Mouse (Mus musculus) CH12.LX (cell line): ENCODE results near the gene Cpne8. TPM values are rescaled to one million over a fixed set of nuclear protein-coding genes. Genes with fewer than 3 reads are reported as not detected.
"Not testable (repeated sequence)": the region's sequence is repeated elsewhere in the genome, so short reads cannot be mapped to it uniquely, and the experiment has no call there.

Experiments used
- DNase-seq: peaks from one replicate; pipeline ENCODE4 v3.0.0-alpha.2; 2013; ENCODE audit errors: extremely low read depth
- H3K27ac ChIP-seq: 2 replicates; pipeline ENCODE4 v1.5.1; 2012; ENCODE audit warnings: low read depth, mild to moderate bottlenecking, control low read depth, moderate library complexity; ENCODE audit not compliant: insufficient read depth
- H3K27me3 ChIP-seq: replicated peaks from 2 replicates; pipeline ENCODE3; 2012; ENCODE audit warnings: inconsistent platforms
- H3K36me3 ChIP-seq, 2 experiments: replicated peaks in 1 of 2; 2 replicates each; pipeline versions ENCODE3 to v1.6.1; 2012; ENCODE audit warnings: inconsistent platforms in 1 of 2, low read length in 1 of 2, mild to moderate bottlenecking in 1 of 2, mixed read lengths in 1 of 2, moderate library complexity in 1 of 2; ENCODE audit not compliant: control insufficient read depth in 1 of 2, insufficient read depth in 1 of 2
- H3K4me1 ChIP-seq, 2 experiments: 2 replicates each; pipeline ENCODE4 v1.6.1; 2012; ENCODE audit warnings: inconsistent platforms in 1 of 2, moderate library complexity in 1 of 2; ENCODE audit not compliant: insufficient read depth in 2 of 2, control insufficient read depth in 1 of 2
- H3K4me2 ChIP-seq: 2 replicates; pipeline ENCODE4 v1.6.1; 2012; ENCODE audit warnings: low read depth, mild to moderate bottlenecking, control low read depth; ENCODE audit not compliant: poor library complexity, insufficient read depth, severe bottlenecking
- H3K4me3 ChIP-seq, 3 experiments: fragments of 150-350 bp in 1 of 3; sonication (generic) in 1 of 3; replicated peaks in 1 of 3; 2 replicates each; pipeline versions ENCODE3 to v1.5.1; 2011 to 2012; ENCODE audit warnings: low read depth in 2 of 3, low read length in 2 of 3, mild to moderate bottlenecking in 2 of 3, moderate library complexity in 2 of 3, control low read depth in 1 of 3, improper control_type of control experiment in 1 of 3, inconsistent platforms in 1 of 3, mixed read lengths in 1 of 3; ENCODE audit not compliant: poor library complexity in 1 of 3
- H3K79me2 ChIP-seq: replicated peaks from 2 replicates; pipeline ENCODE4 v1.6.1; 2012; ENCODE audit warnings: mild to moderate bottlenecking, moderate library complexity; ENCODE audit not compliant: control insufficient read depth, poor library complexity, insufficient read depth, severe bottlenecking; ENCODE audit errors: extremely low read depth
- H3K9ac ChIP-seq: 2 replicates; pipeline ENCODE4 v1.6.1; 2012; ENCODE audit warnings: low read depth, mild to moderate bottlenecking, control low read depth, moderate library complexity; ENCODE audit not compliant: insufficient read depth
- H3K9me3 ChIP-seq: replicated peaks from 2 replicates; pipeline ENCODE3; 2012; ENCODE audit warnings: low read length, inconsistent platforms, mixed read lengths
- BHLHE40 ChIP-seq: IDR thresholded peaks from 2 replicates; pipeline ENCODE4 v1.6.1; 2011; ENCODE audit warnings: mild to moderate bottlenecking, low read depth, low read length, improper control_type of control experiment
- CHD2 ChIP-seq: IDR thresholded peaks from 2 replicates; pipeline ENCODE4 v1.6.1; 2011; ENCODE audit warnings: low read length, improper control_type of control experiment
- CTCF ChIP-seq, 2 experiments: IDR thresholded peaks in 1 of 2; conservative IDR thresholded peaks in 1 of 2; 2 replicates each; pipeline ENCODE4 v1.5.1; 2011 to 2012; ENCODE audit warnings: low read depth in 2 of 2, low read length in 2 of 2, improper control_type of control experiment in 1 of 2, inconsistent platforms in 1 of 2, mild to moderate bottlenecking in 1 of 2, moderate library complexity in 1 of 2
- E2F4 ChIP-seq: IDR thresholded peaks from 2 replicates; pipeline ENCODE4 v1.6.1; 2011; ENCODE audit warnings: low read depth, low read length, improper control_type of control experiment; ENCODE audit not compliant: insufficient replicate concordance
- EP300 ChIP-seq: IDR thresholded peaks from 2 replicates; pipeline ENCODE4 v1.6.1; 2011; ENCODE audit warnings: low read length, improper control_type of control experiment
- GABPA ChIP-seq: IDR thresholded peaks from 2 replicates; pipeline ENCODE4 v1.6.1; 2012; ENCODE audit warnings: low read depth, low read length, improper control_type of control experiment, inconsistent platforms; ENCODE audit not compliant: insufficient replicate concordance
- HCFC1 ChIP-seq: IDR thresholded peaks from 2 replicates; pipeline ENCODE4 v1.6.1; 2012; ENCODE audit warnings: low read depth, mild to moderate bottlenecking, inconsistent platforms, low read length, improper control_type of control experiment
- IRF4 ChIP-seq: IDR thresholded peaks from 2 replicates; pipeline ENCODE4 v1.6.1; 2014; ENCODE audit warnings: low read depth, mild to moderate bottlenecking, inconsistent platforms, low read length, improper control_type of control experiment
- JUN ChIP-seq: IDR thresholded peaks from 2 replicates; pipeline ENCODE4 v1.6.1; 2011; ENCODE audit warnings: low read depth, mild to moderate bottlenecking, low read length, improper control_type of control experiment, moderate library complexity; ENCODE audit not compliant: insufficient read depth
- MAFK ChIP-seq: IDR thresholded peaks from 2 replicates; pipeline ENCODE4 v1.6.1; 2011; ENCODE audit warnings: low read length, improper control_type of control experiment; ENCODE audit not compliant: insufficient replicate concordance
- MXI1 ChIP-seq: IDR thresholded peaks from 2 replicates; pipeline ENCODE4 v1.6.1; 2011; ENCODE audit warnings: mild to moderate bottlenecking, low read depth, low read length, improper control_type of control experiment
- NELFE ChIP-seq: IDR thresholded peaks from 2 replicates; pipeline ENCODE4 v1.6.1; 2011; ENCODE audit warnings: low read depth, low read length, improper control_type of control experiment
- PAX5 ChIP-seq: IDR thresholded peaks from 2 replicates; pipeline ENCODE4 v1.6.1; 2012; ENCODE audit warnings: low read length, inconsistent platforms, mixed read lengths
- POLR2A ChIP-seq: IDR thresholded peaks from 2 replicates; pipeline ENCODE4 v1.6.1; 2011; ENCODE audit warnings: low read depth, mild to moderate bottlenecking, improper control_type of control experiment, low read length
- RCOR1 ChIP-seq: conservative IDR thresholded peaks from 2 replicates; pipeline ENCODE4 v1.6.1; 2012; ENCODE audit warnings: low read depth, mild to moderate bottlenecking, inconsistent platforms, low read length, improper control_type of control experiment
- SIN3A ChIP-seq: IDR thresholded peaks from 2 replicates; pipeline ENCODE4 v1.6.1; 2012; ENCODE audit warnings: low read length, improper control_type of control experiment, inconsistent platforms
- SMC3 ChIP-seq: IDR thresholded peaks from 2 replicates; pipeline ENCODE4 v1.6.1; 2011; ENCODE audit warnings: low read depth, low read length, improper control_type of control experiment
- TCF12 ChIP-seq: IDR thresholded peaks from 2 replicates; pipeline ENCODE4 v1.6.1; 2014; ENCODE audit warnings: low read depth, mild to moderate bottlenecking, inconsistent platforms, low read length, improper control_type of control experiment
- USF2 ChIP-seq: conservative IDR thresholded peaks from 2 replicates; pipeline ENCODE4 v1.6.1; 2011; ENCODE audit warnings: low read depth, low read length, improper control_type of control experiment
- ZC3H11A ChIP-seq: IDR thresholded peaks from 2 replicates; pipeline ENCODE4 v1.6.1; 2012; ENCODE audit warnings: low read depth, mild to moderate bottlenecking, inconsistent platforms, low read length, improper control_type of control experiment
- ZMIZ1 ChIP-seq: IDR thresholded peaks from 2 replicates; pipeline ENCODE4 v1.6.1; 2012; ENCODE audit warnings: low read depth, mild to moderate bottlenecking, inconsistent platforms, low read length, improper control_type of control experiment
- dilution Hi-C: fragments of 300-500 bp; cut with MboI; formaldehyde crosslinking; loops from 2 replicates; pipeline ENCODE4 v1.14.3; 2020; ENCODE audit warnings: low sequenced_read_pairs; ENCODE audit not compliant: extremely low pct_unique_long_range_greater_than_20kb, extremely low pct_ligation_motif_present
- in situ Hi-C: fragments of 300-500 bp; cut with MboI; formaldehyde crosslinking; loops from 3 replicates; pipeline ENCODE4 v1.14.3; 2019; ENCODE audit warnings: low sequenced_read_pairs, low pct_ligation_motif_present, low pct_unique_long_range_greater_than_20kb, mixed read lengths
- polyA plus RNA-seq: library from polyadenylated mRNA; unstranded; fragments of >175 nt; gene quantifications from 2 replicates; pipeline ENCODE4 v1.2.1, GENCODE M21; 2012; ENCODE audit warnings: low read depth; ENCODE audit not compliant: insufficient read length
- total RNA-seq, 2 experiments: library from RNA; depleted of rRNA; stranded (reverse); fragments of 300-350 nt in 1 of 2; fragments of >200 nt in 1 of 2; gene quantifications; 2 replicates each; pipeline ENCODE4 v1.2.3; 2012 to 2014

Cpne8 gene
- total and polyA plus RNA-seq, 3 experiments = 0.66 to 7.1 (median 1.2) TPM

GRCm38 (mm10) chr15:90619736-90620135 is 59.5 kb downstream of the Cpne8 start:
- Histone ChIP-seq H3K79me2 (no peaks in the 10 kb centered on the region), H3K4me1 (no peaks in the 10 kb centered on the region), H3K9me3 (peaks cover 39% of the 10 kb centered on the region), H3K4me3 (no peak overlapping the region), H3K4me2 (no peak overlapping the region), H3K27me3 (no peaks in the 10 kb centered on the region), H3K27ac (no peak overlapping the region), H3K9ac (no peak overlapping the region), H3K36me3 (no peaks in the 10 kb centered on the region)
- in situ Hi-C loops = no loop called here
- no peak for TF ChIP-seq HCFC1
- no peak for TF ChIP-seq BHLHE40
- TF ChIP-seq JUN = no peak
- TF ChIP-seq ZC3H11A = no peak
- TF ChIP-seq POLR2A = no peak
- TF ChIP-seq CHD2 = no peak
- no peak for TF ChIP-seq TCF12
- TF ChIP-seq USF2 = no peak
- no peak for TF ChIP-seq RCOR1
- TF ChIP-seq IRF4 = no peak
- no peak for TF ChIP-seq SMC3
- no peak for TF ChIP-seq PAX5
- TF ChIP-seq MXI1 = no peak
- no peak for TF ChIP-seq NELFE
- DNase-seq = no peak
- dilution Hi-C loops = no loop called here

GRCm38 (mm10) chr15:90616116-90616798 is 63.0 kb downstream of the Cpne8 start:
- DNase-seq = no peak
- TF ChIP-seq CTCF (conservative IDR thresholded peaks at IDR 0.05 in 1 of 2, IDR thresholded peaks at IDR 0.05 in 1 of 2; ENCODE audit: low read depth in 2 of 2, low read length in 2 of 2) = no peak
- TF ChIP-seq BHLHE40 = no peak
- TF ChIP-seq GABPA = no peak
- TF ChIP-seq MAFK = no peak
- no peak for TF ChIP-seq SIN3A
- no peak for TF ChIP-seq E2F4
- TF ChIP-seq ZMIZ1 = no peak
- no peak for TF ChIP-seq IRF4
- TF ChIP-seq EP300 = no peak
- TF ChIP-seq RCOR1 = no peak
- Histone ChIP-seq H3K9ac (no peak overlapping the region), H3K27me3 (no peaks in the 10 kb centered on the region), H3K79me2 (no peaks in the 10 kb centered on the region), H3K9me3 (peaks cover 53% of the 10 kb centered on the region), H3K4me1 (no peaks in the 10 kb centered on the region), H3K36me3 (no peaks in the 10 kb centered on the region), H3K4me2 (no peak overlapping the region), H3K4me3 (no peak overlapping the region), H3K27ac (no peak overlapping the region)
- in situ Hi-C loops = no loop called here
- dilution Hi-C loops = no loop called here

- H3K4me3 ChIP-seq, H3K4me1 ChIP-seq, dilution Hi-C loops, H3K27me3 ChIP-seq, H3K9ac ChIP-seq, DNase-seq, H3K36me3 ChIP-seq, H3K27ac ChIP-seq, H3K79me2 ChIP-seq, in situ Hi-C loops, H3K4me2 ChIP-seq: not testable (repeated sequence)
- H3K9me3 ChIP-seq = peaks cover 57% of the 10 kb centered on the region
Measured at GRCm38 (mm10) chr15:90610767-90611166, 68.5 kb downstream of the Cpne8 start.
